10 mouse cellular contexts compared by ENCODE assay signal in genomic region chr7:112319419-112319818, GRCm38 (mm10).
A peak's percentile ranks its signal among the peaks of the same experiment; 100 is the strongest.
DNase-seq lines count a peak whose midpoint lies in the region; ATAC-seq lines count a peak whose summit lies in the region.
"Had no signal": no experiment of that assay in that cellular context is flagged by ENCODE, and none has a peak within 500 bp of the region (broad histone marks: within the 10 kb centered on the region; RNA-seq: fewer than 3 reads in every experiment).

No protein-coding gene starts in this region.

- H3K27me3 ChIP-seq in limb, embryonic 12.5 days = peaks cover 4% of the 10 kb centered on the region
- H3K27me3 ChIP-seq in limb, embryonic 10.5 days (ENCODE audit: low read depth, poor library complexity, severe bottlenecking) = no peaks in the 10 kb centered on the region; the same call in 1 of the 2 replicates

- H3K9me3 ChIP-seq in limb, embryonic 12.5 days = no peaks in the 10 kb centered on the region
- no peaks in the 10 kb centered on the region for H3K9me3 ChIP-seq in limb, embryonic 10.5 days (replicated peaks)

- peaks cover 35% of the 10 kb centered on the region for H3K4me1 ChIP-seq in limb, embryonic 12.5 days (replicated peaks)
- H3K4me1 ChIP-seq in limb, embryonic 10.5 days = peaks cover 22% of the 10 kb centered on the region

- no peak overlapping the region for H3K4me3 ChIP-seq in limb, embryonic 12.5 days (replicated peaks)
- H3K4me3 ChIP-seq in limb, embryonic 10.5 days = no peak overlapping the region

- DNase-seq in cerebellum, adult 8-10 months = no peak
- no peak for DNase-seq in limb, embryonic 10.5 days (ENCODE audit: low spot score)
- DNase-seq in cerebellum, postnatal 10 days = peak; percentile 75 to 76
- DNase-seq in kidney, postnatal 14 days = peak; percentile 73
- DNase-seq in ovary, postnatal 14 days (ENCODE audit: low spot score) = no peak
- no peak for DNase-seq in spleen, postnatal 36 days (ENCODE audit: low spot score in 2 of 2)
- DNase-seq: lung, adult 18-20 months; thymus, adult 18-20 months had no signal

- 40% methylated on average over 4 of the region's 4 CpGs for WGBS in limb, embryonic 12.5 days
- whole genome bisulfite sequencing in limb, embryonic 10.5 days = 85% methylated on average over 4 of the region's 4 CpGs

- ATAC-seq in cerebellum, adult (ENCODE audit: insufficient number of reproducible peaks, low FRiP score, low TSS enrichment) = peak; percentile 27; the same call in 1 of the 2 replicates
- peak; percentile 64; the same call in 1 of the 2 replicates for ATAC-seq in limb, embryonic 12.5 days (ENCODE audit: insufficient number of reproducible peaks, insufficient read depth, low FRiP score, low TSS enrichment, low read depth)

- no peak overlapping the region for H3K9ac ChIP-seq in limb, embryonic 12.5 days (replicated peaks)

- H3K27ac ChIP-seq in limb, embryonic 12.5 days = peak overlapping the region; percentile 66; the same call in 1 of the 2 replicates
- no peak overlapping the region for H3K27ac ChIP-seq in limb, embryonic 10.5 days

- H3K36me3 ChIP-seq in limb, embryonic 12.5 days = no peaks in the 10 kb centered on the region
- no peaks in the 10 kb centered on the region for H3K36me3 ChIP-seq in limb, embryonic 10.5 days

- H3K4me2 ChIP-seq in limb, embryonic 12.5 days = 0 out of 2 replicates have a peak overlapping the region, but pooled peaks have one; percentile 2

Comparison
In these comparisons a context has a peak if more than half of its experiments do, and no peak if none do; other contexts are left out.
1. DNase-seq: peak in cerebellum, postnatal 10 days (2 of 2) and kidney, postnatal 14 days (single experiment); none in cerebellum, adult 8-10 months (single experiment), limb, embryonic 10.5 days (single experiment), ovary, postnatal 14 days (single experiment) and spleen, postnatal 36 days (0 of 2).